Mouse (Mus musculus) 416B (cell line): ENCODE results near the gene Sfxn5.
A peak's percentile ranks its signal among the peaks of the same experiment; 100 is the strongest.

ENCODE experiments used
- DNase-seq: peaks from one replicate; pipeline ENCODE4 v3.0.0; 2011; ENCODE audit warnings: low read depth

Sfxn5 gene

DNA sequence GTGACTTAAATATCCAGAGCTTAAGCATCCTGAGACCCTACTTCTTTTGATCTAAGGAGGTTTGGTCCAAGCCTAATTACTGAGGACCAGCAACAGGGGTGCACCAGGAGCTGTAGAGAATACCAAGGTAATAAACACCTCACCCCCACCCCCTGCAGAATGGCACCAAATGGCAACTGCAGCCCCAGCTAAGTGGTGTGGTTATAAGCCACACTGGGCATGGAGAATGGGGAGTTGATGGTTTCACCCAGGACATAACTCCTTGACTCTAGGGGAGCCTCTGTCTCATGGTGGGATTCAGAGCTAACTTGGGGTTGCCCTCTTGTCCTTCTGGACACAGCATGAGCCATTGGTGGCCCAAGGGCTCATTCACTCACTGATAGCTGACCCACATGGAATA lies 1.0 kb upstream of the Sfxn5 start:
- no peak for DNase-seq

DNA sequence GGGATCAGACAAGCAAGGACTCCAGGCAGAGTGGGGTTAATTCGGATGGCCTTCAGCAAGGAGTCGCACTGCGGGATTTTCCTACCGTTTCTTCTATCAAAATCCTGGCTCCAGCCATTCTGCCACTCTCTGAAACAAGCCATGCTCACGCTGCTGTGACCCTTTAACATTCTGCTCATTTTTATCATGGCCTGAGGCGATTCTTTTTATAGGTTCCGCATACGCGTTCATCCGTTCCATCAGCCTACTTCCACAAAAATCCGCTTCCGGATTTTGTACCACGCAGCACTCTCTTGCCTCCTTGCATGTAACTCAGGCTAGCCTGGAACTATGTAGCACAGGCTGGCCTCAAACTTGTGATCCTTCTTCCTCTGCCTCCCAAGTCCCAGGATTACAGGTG lies 510 bp upstream of the Sfxn5 start:
- peak; percentile 76 for DNase-seq

DNA sequence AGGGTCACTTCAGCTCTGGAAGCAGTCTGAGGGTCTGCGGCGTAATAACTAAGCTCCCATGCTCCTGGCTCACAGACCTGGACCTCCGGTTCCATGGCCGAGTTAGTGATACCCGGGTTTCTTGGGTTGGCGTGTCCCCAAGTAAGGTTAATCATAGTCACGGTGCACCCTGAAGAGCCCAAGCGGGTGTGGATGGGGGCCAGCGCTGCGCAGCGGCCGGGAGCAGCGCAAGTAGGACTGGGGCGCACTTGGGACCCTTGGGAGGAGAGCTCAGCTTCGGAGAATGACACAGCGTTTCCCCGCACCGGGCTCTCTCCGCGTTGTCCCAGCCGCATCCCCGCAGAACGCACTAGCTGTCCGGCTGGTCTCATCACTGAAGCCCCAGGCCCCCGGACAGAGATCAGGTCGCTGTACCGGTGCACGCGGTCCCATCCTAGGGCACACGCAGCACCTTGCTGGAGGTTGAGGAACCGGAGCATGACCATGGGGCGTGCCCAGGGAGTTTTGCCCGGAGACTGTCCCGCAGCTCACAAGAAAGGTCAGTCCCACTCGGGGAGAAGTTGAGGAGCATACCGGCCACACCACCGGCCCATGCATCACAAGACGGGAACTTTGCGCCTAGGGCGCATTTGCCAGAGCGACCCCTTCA lies 747 bp downstream of the Sfxn5 start:
- no peak for DNase-seq

DNA sequence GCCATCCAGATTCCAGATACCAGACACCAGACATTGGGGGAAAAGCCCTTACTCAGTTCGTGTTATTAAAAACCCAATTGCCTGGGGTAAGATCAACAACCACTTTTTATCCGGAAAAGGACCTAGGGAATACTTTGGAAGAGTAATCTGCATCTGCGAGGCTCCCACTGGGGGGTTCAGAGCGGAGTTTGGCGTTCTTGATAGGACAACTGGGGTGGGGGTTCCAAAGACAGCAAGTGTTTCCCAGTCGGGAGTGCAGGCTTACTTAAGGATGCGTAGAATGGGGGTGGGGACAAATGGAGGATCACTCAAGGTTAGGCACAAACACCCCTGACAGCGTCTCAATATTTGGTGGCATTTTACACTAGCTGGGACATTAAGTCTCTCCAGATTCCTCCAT lies 1.5 kb downstream of the Sfxn5 start:
- no peak for DNase-seq

DNA sequence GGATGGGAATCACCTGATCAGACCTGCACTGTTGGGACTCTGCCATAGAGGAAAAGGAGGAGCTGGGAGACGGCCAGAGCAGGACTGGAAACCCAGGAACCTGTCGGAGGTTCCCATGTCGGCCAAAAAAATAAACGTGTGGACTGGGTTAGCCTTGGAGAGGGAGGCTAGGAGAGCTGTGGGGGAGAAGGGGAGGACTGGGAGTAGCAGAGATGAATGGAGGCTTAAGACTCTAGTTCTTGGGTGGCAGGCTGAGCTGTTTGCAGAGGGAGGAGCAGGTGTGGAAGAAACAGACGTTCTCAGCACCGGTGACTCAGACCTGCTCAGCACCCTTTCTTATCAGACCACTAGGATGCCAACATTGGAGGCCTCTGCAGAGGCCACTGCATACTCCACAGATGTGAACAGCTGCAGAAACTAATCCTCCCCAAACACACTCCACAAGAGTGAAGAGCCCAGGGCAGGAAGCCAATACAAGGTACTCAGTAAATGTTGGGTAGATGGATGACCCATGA lies 1.9 kb downstream of the Sfxn5 start:
- DNase-seq = peak; percentile 21

DNA sequence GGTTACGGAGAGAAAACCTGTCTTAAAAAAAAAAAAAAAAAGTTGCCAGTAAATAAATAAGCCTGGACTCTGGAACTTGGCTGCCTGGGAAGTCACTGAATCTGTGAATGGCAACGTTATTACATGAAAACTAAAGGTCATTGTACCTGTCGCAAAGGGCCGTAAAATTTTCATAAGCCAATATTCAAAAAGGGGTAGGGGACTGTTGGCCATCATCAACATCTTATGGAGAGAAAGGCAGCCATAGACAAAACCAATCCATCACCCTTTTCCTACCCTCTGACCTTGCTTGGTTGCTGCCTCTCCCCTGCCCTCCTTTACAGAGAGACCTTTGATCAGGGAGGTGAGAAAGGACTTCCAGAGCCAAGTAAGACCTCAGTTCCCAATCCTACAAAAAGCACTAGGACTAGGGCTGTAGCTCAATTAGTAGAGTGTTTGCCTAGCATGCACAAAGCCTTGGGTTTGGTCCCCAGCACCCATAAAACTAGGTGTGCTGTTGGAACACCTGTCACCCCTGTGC lies 3.5 kb downstream of the Sfxn5 start:
- DNase-seq = no peak

DNA sequence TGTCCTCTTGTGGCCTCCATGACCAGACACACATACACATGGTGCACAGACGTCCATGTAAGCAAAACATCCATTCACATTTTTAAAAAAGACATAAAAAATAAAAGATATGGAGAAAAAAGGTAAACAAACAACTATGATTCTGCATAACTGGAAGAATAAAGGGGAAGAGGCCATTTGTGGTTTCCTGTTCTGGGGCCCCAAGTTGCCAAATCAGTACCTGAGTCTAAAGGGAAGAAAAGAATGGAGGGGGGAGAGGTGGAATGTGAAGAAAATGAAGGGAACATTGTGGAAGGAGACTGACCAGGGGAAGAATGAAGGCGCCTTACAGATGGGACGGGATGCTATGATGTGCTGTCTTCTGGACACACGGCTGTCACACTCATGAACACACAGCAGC lies 6.7 kb downstream of the Sfxn5 start:
- DNase-seq = no peak

DNA sequence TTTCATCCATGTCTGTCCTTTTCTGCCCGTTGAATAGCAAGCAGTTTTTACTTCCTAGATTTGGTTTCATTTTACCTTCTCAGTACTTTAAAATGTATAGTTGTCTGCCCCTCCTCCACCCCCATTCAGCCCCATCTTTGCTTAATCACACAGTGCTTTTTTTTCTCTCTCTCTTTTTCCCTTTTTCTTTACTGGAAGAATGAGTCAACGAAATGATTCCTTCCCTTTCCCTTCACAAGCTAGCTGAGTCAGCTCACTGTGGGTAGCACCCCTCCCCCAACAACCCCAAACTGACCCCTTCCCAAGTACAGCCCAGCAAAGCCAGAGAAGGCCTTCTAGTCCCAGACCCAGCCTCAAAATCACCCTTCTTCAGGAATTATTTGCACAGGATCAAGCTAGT lies 8.1 kb downstream of the Sfxn5 start:
- DNase-seq = peak; percentile 62

DNA sequence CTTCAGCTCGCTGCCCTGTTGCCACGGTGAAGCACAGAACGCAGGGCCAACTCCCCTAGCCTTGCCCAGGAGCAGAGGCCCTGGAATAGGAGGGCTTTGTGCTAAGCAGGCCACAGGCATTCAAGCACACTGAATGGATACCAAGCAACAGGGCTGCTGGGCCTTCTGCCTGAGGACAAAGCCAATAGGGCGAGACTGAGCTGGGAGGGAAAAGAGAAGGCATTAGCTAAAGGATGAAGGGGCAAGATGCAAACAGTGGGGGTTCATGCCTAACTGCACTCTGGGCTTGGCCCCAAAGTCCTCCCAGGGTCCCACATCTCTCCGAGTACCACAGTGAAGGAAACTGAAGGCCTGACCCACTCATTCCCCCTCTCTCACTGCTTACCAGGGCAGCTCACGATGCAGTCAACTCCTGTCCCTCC lies 12.8 kb downstream of the Sfxn5 start:
- no peak for DNase-seq

DNA sequence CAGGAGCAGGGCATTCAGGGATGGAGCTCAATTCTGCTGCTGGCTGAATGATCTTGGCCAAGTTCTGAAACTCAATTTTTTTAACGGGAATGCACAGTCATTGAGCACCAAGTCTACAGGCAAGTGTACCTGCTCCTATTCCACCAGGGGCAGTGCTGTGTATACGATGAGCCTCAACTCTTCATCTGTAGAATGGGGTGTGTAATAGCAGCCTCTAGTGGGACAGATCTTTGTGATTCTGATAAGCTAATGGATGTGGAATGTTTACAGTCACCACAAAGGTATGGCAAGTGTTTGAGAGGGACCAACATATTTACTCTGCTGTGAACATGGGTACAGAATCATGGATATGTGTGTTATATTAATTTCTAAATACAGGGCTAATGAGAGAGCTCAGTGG lies 17.0 kb downstream of the Sfxn5 start:
- no peak for DNase-seq

DNA sequence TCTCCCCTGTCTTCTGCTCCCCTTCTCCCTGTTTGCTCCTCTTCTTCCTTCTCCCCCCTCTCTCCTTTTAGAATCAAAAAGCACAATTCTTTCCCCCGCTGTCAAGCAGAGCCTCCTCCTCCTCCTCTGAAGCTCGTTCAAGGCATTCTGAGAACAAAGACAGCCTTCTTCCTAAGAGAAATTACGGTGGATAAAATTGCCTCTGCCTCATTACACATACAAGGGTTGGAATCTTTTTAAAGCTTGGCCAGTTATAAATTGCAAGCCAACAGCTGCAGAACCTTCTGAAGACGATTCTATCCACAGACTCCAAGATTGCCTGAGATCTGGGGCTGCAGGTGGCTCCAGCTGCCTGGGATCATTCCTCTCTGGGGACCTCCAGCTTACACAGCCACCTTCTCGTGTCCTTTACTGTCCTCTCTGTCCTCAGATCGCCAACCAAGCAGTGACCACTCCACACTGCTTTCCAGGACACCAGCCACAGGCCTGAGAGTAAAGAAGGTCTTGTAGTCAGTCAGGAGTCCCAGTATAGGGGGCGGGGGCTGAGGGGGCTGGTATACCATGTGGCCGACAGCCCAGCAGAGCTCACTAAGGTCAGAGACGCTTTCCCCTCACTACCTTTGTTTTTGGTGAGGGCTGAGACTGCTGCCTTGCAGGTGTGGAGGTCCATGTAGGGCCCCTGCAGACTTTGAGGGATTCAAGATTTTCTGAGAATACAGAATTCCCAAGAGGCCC lies 19.0 kb downstream of the Sfxn5 start:
- DNase-seq = no peak

DNA sequence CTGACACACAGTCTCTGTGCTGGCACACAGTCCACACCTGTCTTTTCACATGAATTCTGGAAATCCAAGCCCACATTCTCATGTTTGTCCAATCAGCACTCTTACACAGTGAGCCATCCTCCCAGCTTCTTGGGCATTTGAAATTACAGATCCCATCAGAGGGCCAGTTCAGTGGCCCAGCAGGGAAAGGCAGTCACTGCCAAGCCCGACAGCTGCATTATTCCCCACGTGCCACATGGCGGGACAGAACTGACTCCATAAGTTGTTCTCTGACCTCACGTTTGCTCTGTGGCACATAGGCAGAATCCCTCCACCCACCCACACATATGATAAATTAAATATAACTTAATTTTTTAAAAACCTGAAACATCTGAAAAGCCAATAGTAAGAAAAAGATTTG lies 25.3 kb downstream of the Sfxn5 start:
- no peak for DNase-seq

DNA sequence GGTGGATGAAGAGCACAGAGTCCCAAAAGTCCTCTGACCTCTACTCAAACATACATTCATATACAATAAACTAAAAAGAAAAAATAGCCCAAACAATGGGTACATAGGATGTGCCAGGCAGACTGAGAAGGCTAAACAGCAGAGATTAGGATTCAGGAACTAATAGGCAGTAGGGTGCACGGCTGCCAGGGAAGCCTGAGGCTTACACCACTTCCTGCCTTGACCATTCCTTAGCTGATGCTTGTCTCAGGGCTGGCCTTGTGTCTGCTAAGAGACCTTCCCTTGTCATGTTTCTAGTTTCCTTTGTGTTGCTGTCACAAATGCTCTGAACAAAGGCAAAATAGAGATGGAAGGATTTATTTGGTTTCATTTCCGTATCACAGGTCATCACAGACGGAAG lies 26.8 kb downstream of the Sfxn5 start:
- DNase-seq = peak; percentile 84

DNA sequence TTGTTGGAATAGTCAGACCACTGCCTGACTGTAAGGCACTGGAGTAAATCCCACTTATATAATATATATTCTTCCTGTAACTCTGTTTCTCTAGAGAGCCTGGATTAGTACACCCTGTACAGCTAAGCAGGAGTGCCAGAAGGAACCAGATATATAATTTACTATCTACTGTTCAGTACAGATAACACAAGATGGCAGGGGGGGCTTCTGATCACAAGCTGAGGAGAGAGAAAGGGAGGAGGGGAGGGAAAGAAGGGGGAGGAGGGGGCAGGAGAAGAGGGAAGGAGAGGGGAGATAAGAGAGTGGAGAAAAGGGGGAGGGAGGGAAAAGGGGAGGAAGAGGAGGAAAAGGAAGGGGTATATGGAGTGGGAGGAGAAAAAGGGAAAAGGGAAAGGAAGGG lies 27.4 kb downstream of the Sfxn5 start:
- DNase-seq = no peak

DNA sequence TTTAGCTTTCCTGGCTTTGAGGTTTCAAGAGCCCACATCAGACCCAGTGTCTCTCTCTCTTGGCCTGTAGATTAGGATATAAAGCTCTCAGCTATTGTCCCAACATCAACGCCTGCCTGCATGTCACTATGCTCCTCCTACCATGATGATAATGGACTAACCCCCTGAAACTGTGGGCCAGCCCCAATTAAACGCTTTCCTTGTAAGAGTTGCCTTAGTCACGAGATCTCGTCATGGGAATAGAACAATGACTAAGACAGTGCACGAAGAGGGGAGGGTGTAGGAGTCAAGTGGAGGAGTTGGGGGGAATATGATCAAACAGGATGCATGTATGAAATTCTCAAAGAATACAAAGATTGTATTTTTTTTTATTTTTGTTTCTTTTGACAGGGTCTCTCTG lies 28.3 kb downstream of the Sfxn5 start:
- no peak for DNase-seq

DNA sequence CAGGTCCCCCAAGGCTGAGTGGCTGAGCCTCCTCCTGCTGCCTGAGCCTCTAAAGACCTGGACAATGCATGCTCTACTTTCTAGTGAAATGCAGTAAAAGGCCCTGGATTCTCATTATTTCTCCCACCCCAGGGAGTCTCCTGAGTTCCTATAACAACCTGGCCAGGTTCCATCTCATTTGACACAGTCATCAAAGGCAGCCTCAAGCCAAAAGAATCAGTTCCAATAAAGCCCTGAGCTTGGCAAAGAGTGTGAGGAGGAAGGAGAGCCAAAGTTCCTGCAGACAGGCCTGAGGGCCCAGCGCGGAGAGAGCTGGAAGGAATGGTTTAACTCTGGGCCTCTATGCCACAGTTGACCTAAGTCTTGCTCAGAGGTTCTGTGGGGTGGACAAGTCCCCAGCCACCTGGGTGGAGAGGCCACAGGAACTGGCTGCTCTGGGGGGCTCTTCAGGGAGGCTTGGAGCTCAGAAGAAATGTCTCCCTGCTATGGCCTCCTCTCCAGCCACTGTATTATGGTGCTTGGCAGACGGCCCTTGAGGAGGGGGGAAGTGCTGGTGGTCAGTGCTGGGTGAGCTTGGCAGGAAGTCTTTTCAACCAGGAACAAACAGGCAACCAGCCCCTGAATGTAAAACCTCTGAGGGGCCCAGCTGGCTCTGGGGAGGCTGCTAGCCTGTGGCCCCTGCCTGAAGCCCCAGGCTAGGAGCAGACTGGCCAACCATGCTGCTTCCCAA lies 30.7 kb downstream of the Sfxn5 start:
- DNase-seq = peak; percentile 67

DNA sequence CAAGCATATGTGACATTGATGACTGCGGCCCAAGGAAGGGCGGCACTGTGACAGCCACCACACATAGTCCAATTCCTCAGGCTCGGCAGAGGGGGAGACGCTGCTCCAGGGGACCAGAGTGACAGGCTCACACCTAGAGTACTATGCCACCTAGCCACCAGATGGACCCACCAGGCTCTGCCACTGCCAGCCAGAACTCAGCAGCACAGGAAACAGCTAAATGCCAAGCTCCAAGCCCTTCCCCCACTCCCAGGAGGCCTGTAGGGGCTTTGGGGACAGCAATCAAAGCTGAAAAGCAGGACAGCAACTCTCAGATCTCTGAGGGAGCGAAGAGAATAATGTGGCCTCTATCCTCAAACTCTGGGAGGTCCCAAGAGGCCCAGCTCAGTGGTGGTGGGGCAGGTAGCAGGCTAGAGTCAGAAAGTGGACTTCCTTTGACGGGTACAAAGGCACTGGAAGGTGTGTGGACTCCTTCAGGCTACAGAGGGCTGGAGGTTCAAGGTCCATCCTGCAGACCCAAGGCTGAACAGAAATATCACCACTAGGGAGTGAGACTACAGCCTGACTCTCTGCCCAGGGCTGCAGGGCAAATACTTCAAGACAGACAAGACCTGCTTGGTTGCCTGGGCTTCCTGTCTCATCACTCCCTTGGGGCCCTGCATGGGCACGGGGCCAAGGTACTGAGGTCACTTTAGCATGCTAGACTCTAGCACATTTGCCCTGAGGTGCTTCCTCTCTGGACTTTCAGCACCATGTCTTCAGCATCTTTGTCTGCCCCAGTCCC lies 37.6 kb downstream of the Sfxn5 start:
- peak; percentile 88 for DNase-seq

DNA sequence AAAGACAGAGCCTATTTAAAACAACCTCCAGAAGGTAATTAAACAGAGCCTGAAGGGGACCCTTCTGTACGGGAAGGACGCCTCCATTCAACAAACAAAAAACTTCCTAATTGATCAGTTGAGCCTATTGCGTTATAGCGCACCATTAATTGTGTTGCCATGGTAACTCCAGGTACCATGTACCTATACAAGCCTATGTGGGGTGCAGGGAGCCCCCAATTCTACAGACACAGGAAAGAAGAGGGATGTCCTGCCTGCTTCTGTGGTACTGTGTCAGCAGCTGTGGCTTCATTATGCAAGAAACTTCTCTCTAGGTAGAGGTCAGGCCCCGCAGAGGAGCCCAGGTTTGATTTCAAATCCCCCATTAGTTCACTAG lies 39.2 kb downstream of the Sfxn5 start:
- DNase-seq = no peak

DNA sequence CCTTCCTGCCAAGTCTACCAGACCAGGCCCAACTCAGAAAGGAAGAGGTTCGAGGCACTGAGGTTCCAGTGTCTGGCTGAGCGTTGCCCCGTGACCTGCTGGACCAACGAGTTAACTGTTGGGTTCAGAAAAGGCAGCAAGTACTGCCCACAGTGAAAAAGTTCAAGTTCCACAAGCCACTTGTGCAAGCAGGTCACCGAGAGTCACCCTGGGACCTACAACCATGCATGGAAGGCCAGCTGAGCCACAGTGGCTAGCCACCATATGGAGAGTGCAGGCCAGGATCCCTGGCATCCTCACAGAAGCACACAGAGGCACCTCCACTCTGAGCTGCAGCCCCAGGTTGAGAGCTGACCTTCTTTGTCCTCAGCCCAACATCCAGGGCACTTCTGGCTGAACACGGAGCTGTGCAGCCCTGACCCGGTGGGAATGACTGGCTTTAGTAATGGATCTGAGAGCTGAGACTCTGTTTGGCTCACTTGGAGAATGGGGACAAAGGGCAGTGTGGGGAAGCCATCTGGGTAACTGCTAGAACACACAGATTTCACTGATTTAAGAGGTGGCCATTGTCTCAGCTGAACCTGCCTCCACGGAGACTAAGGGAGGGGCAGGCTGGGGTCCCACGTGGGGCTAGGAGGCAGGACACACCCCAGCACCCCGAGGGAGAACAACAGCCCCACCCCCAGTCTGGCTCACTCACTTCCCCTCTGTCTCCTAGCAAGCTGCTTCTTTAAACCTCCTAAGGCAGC lies 39.8 kb downstream of the Sfxn5 start:
- DNase-seq = no peak

DNA sequence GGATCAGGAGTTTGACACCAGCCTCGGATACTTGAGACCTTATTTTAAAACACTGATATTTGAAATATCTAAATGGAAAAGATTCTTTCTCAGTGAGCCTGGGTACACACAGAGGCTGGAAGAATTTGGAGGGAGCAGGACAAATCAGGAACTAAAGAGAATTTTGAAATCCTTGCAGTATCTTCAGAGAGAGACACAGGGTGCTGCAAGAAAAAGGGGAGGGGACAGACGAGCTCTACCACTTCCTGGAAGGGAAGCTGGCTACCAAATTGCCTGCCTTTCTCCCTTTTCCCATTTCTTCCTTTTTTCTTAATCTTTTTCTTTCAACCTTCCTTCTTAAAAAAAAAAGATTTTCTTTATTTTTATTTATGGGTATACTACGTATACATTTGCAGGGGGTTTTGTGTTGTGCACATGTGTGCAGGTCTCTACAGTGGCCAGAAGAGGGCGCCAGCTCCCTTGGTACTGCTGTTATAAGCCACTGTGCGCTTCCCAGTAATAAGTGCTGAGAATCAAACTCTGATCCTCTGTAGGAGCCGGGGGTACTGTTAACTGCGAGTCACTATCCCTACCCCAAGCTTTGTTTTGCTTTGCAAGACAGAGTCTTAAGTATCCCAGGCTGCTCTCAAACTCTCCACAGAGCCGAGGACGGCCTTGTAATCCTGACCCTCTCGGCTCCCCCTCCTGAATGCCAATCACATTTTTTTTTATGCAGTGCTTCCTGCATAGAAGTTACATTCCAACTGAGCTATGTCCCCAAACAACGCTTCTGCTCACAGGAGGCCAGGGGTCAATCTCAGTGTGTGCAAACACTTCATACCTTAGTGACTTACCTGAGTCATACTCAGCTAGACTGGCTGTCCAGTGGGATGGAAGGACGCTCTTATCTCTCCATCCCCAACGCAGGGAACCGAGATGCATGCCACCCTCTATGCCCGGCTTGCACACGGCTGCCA lies 42.1 kb downstream of the Sfxn5 start:
- peak; percentile 47 for DNase-seq
